In the genomic region with DNA sequence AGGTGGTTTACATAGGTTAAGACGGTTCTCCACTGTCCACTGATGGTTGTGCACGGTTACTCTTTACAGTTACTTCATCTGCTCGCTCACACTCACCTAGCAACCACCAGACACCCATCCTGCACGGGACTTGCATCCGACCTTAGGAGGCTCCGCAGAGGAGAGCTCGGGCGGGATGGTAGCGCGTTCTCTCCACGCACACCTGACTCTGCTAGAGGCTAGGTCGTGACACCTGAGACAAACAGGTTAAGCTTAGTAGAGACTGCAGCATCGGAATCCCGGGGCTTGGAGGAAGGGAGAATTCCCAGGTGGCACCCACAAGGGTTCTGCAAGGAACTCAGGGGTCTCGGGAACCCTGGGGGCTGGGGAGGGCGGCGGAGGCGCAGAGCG, we compare ENCODE assay signal across 8 mouse cellular contexts. TPM values are rescaled to one million over a fixed set of nuclear protein-coding genes. Genes with fewer than 3 reads are reported as not detected.
A peak's percentile ranks its signal among the peaks of the same experiment; 100 is the strongest.
DNase-seq lines count a peak whose midpoint lies in the region; ATAC-seq and TF ChIP-seq lines count a peak whose summit lies in the region.

A gene (plus strand): TSS at position 223 of the 390 bp plus-strand sequence.

- peaks cover 0 to 13% of the 10 kb centered on the region in 2 experiments; a peak in 3 of 4 replicates for H3K4me1 ChIP-seq in CH12.LX (ENCODE audit: control insufficient read depth in 1 of 2, insufficient read depth in 2 of 2)
- H3K4me1 ChIP-seq in embryonic facial prominence, embryonic 13.5 days, result peaks cover 18% of the 10 kb centered on the region
- peaks cover 0 to 9% of the 10 kb centered on the region in 2 experiments; a peak in 2 of 4 replicates for H3K4me1 ChIP-seq in heart, embryonic 14.5 days (ENCODE audit: control insufficient read depth in 2 of 2, insufficient read depth in 2 of 2, low read length in 2 of 2)
- H3K4me1 ChIP-seq in midbrain, embryonic 14.5 days (ENCODE audit: control insufficient read depth, insufficient read depth, low read length), result peaks cover 15% of the 10 kb centered on the region

- no peaks in the 10 kb centered on the region for H3K79me3 ChIP-seq in C2C12 (ENCODE audit: low read depth)

- H3K79me2 ChIP-seq in C2C12 (ENCODE audit: control insufficient read depth, insufficient read depth) (peaks cover 13% of the 10 kb centered on the region), CH12.LX (replicated peaks; ENCODE audit: control insufficient read depth, extremely low read depth, insufficient read depth, poor library complexity, severe bottlenecking) (no peaks in the 10 kb centered on the region; the same call in 1 of the 2 replicates)

- ATAC-seq in embryonic facial prominence, embryonic 13.5 days (ENCODE audit: insufficient number of reproducible peaks, insufficient read depth, low FRiP score, low TSS enrichment, low read depth), result peak; percentile 40; the same call in 1 of the 2 replicates
- ATAC-seq in heart, embryonic 14.5 days (ENCODE audit: insufficient number of reproducible peaks, insufficient read depth, low FRiP score, low read depth), result 0 out of 2 replicates have a peak, but pooled peaks have one; percentile 22
- ATAC-seq in midbrain, embryonic 14.5 days (ENCODE audit: low FRiP score, low TSS enrichment), result peak; percentile 38

- H3K4me2 ChIP-seq in CH12.LX (ENCODE audit: insufficient read depth, low read depth, poor library complexity, severe bottlenecking), result peak within 1 kb of the TSS; percentile 97
- peak within 1 kb of the TSS; percentile 81 for H3K4me2 ChIP-seq in embryonic facial prominence, embryonic 13.5 days
- H3K4me2 ChIP-seq in heart, embryonic 14.5 days (ENCODE audit: low read length), result peak within 1 kb of the TSS; percentile 82
- peak within 1 kb of the TSS; percentile 86 for H3K4me2 ChIP-seq in midbrain, embryonic 14.5 days (ENCODE audit: low read length)

- H3K27me3 ChIP-seq in C2C12 (ENCODE audit: control insufficient read depth, insufficient read depth, insufficient read length) (peaks cover 7% of the 10 kb centered on the region), CH12.LX (replicated peaks) (peaks cover 11% of the 10 kb centered on the region)
- H3K27me3 ChIP-seq in embryonic facial prominence, embryonic 13.5 days, result no peaks in the 10 kb centered on the region
- H3K27me3 ChIP-seq in heart, embryonic 14.5 days (ENCODE audit: control insufficient read depth, insufficient read depth, low read length), result no peaks in the 10 kb centered on the region
- H3K27me3 ChIP-seq in midbrain, embryonic 14.5 days (ENCODE audit: control insufficient read depth, insufficient read depth, low read length), result no peaks in the 10 kb centered on the region

- H3K36me3 ChIP-seq in C2C12 (ENCODE audit: control insufficient read depth, insufficient read depth) (peaks cover 18% of the 10 kb centered on the region), CH12.LX (replicated peaks in 1 of 2; ENCODE audit: control insufficient read depth in 1 of 2, insufficient read depth in 1 of 2, low read length in 1 of 2) (peaks cover 22 to 31% of the 10 kb centered on the region in 2 experiments)
- H3K36me3 ChIP-seq in embryonic facial prominence, embryonic 13.5 days, result peaks cover 23% of the 10 kb centered on the region
- H3K36me3 ChIP-seq in heart, embryonic 14.5 days (ENCODE audit: control insufficient read depth, insufficient read depth, low read length), result peaks cover 28% of the 10 kb centered on the region
- H3K36me3 ChIP-seq in midbrain, embryonic 14.5 days (ENCODE audit: control insufficient read depth, insufficient read depth, low read length), result peaks cover 27% of the 10 kb centered on the region

- no peak within 1 kb of the TSS for H3K27ac ChIP-seq in CH12.LX (ENCODE audit: insufficient read depth, low read depth)
- peak within 1 kb of the TSS; percentile 93 for H3K27ac ChIP-seq in embryonic facial prominence, embryonic 13.5 days
- peak within 1 kb of the TSS; percentile 77 to 91 for H3K27ac ChIP-seq in heart, embryonic 14.5 days (replicated peaks in 1 of 2; ENCODE audit: control insufficient read depth in 1 of 2, insufficient read depth in 1 of 2, low read depth in 2 of 2, low read length in 2 of 2)
- peak within 1 kb of the TSS; percentile 91 for H3K27ac ChIP-seq in midbrain, embryonic 14.5 days (replicated peaks; ENCODE audit: low read depth, low read length)

- TF ChIP-seq EP300 in CH12.LX (IDR thresholded peaks at IDR 0.05; ENCODE audit: low read length), result no peak

- intact Hi-C loops in left cerebral cortex, postnatal 14 days (cut with DNase I), result loop anchor here (5.0 kb wide), 1 partner anchor 35 kb away; no protein-coding TSS in a partner anchor

- H3ac ChIP-seq in C2C12 (ENCODE audit: control insufficient read depth, insufficient read length, low read depth), result peak within 1 kb of the TSS; percentile 81

- in situ Hi-C loops in CH12.LX (cut with MboI; ENCODE audit: low pct_ligation_motif_present, low pct_unique_long_range_greater_than_20kb, low sequenced_read_pairs), result no loop called here

- dilution Hi-C loops in CH12.LX (cut with MboI; ENCODE audit: extremely low pct_ligation_motif_present, extremely low pct_unique_long_range_greater_than_20kb, low sequenced_read_pairs), result no loop called here

- DNase-seq in CH12.LX (ENCODE audit: extremely low read depth), result no peak
- no peak for DNase-seq in left cerebral cortex, postnatal 14 days (ENCODE audit: low spot score in 2 of 2)
- no peak for DNase-seq in midbrain, embryonic 14.5 days
- DNase-seq in kidney, postnatal 4 days, result no peak
- DNase-seq in ovary, postnatal 10 days (ENCODE audit: low spot score), result no peak

- TF ChIP-seq POLR2A in CH12.LX (IDR thresholded peaks at IDR 0.05; ENCODE audit: low read depth, low read length), result no peak

- TF ChIP-seq CTCF in C2C12 (IDR thresholded peaks at IDR 0.05; ENCODE audit: control insufficient read depth, insufficient read depth, insufficient read length) (no peak), CH12.LX (conservative IDR thresholded peaks at IDR 0.05 in 1 of 2, IDR thresholded peaks at IDR 0.05 in 1 of 2; ENCODE audit: low read depth in 2 of 2, low read length in 2 of 2) (no peak)

- WGBS in embryonic facial prominence, embryonic 13.5 days, result 4% methylated on average over 19 of the region's 19 CpGs
- 5% methylated on average over 15 of the region's 19 CpGs for whole genome bisulfite sequencing in heart, embryonic 14.5 days
- WGBS in midbrain, embryonic 14.5 days, result 5% methylated on average over 19 of the region's 19 CpGs

- peak within 1 kb of the TSS; percentile 97 for H3K9ac ChIP-seq in CH12.LX (ENCODE audit: insufficient read depth, low read depth)
- H3K9ac ChIP-seq in embryonic facial prominence, embryonic 13.5 days, result peak within 1 kb of the TSS; percentile 100
- H3K9ac ChIP-seq in heart, embryonic 14.5 days (ENCODE audit: low read length), result peak within 1 kb of the TSS; percentile 100
- peak within 1 kb of the TSS; percentile 98 for H3K9ac ChIP-seq in midbrain, embryonic 14.5 days (replicated peaks; ENCODE audit: low read length)

- no peaks in the 10 kb centered on the region for H3K9me3 ChIP-seq in CH12.LX (replicated peaks; ENCODE audit: low read length)
- no peaks in the 10 kb centered on the region for H3K9me3 ChIP-seq in embryonic facial prominence, embryonic 13.5 days
- no peaks in the 10 kb centered on the region for H3K9me3 ChIP-seq in heart, embryonic 14.5 days (ENCODE audit: control insufficient read depth, low read length)
- no peaks in the 10 kb centered on the region for H3K9me3 ChIP-seq in midbrain, embryonic 14.5 days (ENCODE audit: control insufficient read depth, low read length)

- no peak for TF ChIP-seq RAD21 in CH12.LX (IDR thresholded peaks at IDR 0.05; ENCODE audit: low read depth, low read length)

- peak within 1 kb of the TSS; percentile 65 for H3K4me3 ChIP-seq in C2C12 (ENCODE audit: insufficient read depth, poor library complexity, severe bottlenecking)
- H3K4me3 ChIP-seq in CH12.LX (replicated peaks in 1 of 3; ENCODE audit: low read depth in 2 of 3, low read length in 2 of 3, poor library complexity in 1 of 3), result peak within 1 kb of the TSS; percentile 74 to 90 (median 83)
- peak within 1 kb of the TSS; percentile 100 for H3K4me3 ChIP-seq in embryonic facial prominence, embryonic 13.5 days
- H3K4me3 ChIP-seq in heart, embryonic 14.5 days (ENCODE audit: control insufficient read depth in 1 of 2, insufficient read depth in 1 of 2, low read depth in 1 of 2, low read length in 2 of 2), result peak within 1 kb of the TSS; percentile 97 to 100
- peak within 1 kb of the TSS; percentile 95 for H3K4me3 ChIP-seq in midbrain, embryonic 14.5 days (replicated peaks; ENCODE audit: low read depth, low read length)

TF ChIP-seq in C2C12, 6 proteins besides CTCF, POLR2A, EP300 and RAD21:
- no peak for TF ChIP-seq USF1 (IDR thresholded peaks at IDR 0.05; ENCODE audit: low read depth)

TF ChIP-seq in CH12.LX, 34 proteins besides CTCF, POLR2A, EP300 and RAD21 (continues in another document):
- TF ChIP-seq NRF1 (IDR thresholded peaks at IDR 0.05; ENCODE audit: low read depth, low read length) (no peak), MEF2A (IDR thresholded peaks at IDR 0.05; ENCODE audit: borderline replicate concordance, low read depth, low read length) (no peak), ZMIZ1 (IDR thresholded peaks at IDR 0.05; ENCODE audit: low read depth, low read length) (no peak), IRF4 (IDR thresholded peaks at IDR 0.05; ENCODE audit: low read depth, low read length) (no peak; the same call in 1 of the 2 replicates), USF2 (conservative IDR thresholded peaks at IDR 0.05; ENCODE audit: low read depth, low read length) (no peak), HCFC1 (IDR thresholded peaks at IDR 0.05; ENCODE audit: low read depth, low read length) (no peak), CHD2 (IDR thresholded peaks at IDR 0.05; ENCODE audit: low read length) (no peak), E2F4 (IDR thresholded peaks at IDR 0.05; ENCODE audit: insufficient replicate concordance, low read depth, low read length) (no peak), NELFE (IDR thresholded peaks at IDR 0.05; ENCODE audit: low read depth, low read length) (no peak), USF1 (IDR thresholded peaks at IDR 0.05; ENCODE audit: low read depth, low read length) (no peak), ELF1 (IDR thresholded peaks at IDR 0.05; ENCODE audit: low read depth, low read length) (no peak), SMC3 (IDR thresholded peaks at IDR 0.05; ENCODE audit: low read depth, low read length) (no peak), KAT2A (IDR thresholded peaks at IDR 0.05; ENCODE audit: insufficient replicate concordance, low read length) (no peak), CHD1 (IDR thresholded peaks at IDR 0.05; ENCODE audit: low read depth, low read length) (no peak), SIN3A (IDR thresholded peaks at IDR 0.05; ENCODE audit: low read length) (no peak)

RNA-seq across cellular contexts. Expression of the gene that starts here (rescaled TPM):
- polyA plus RNA-seq in C2C12 (2012; fragmentation: generic; extraction: Trizol) (52.6 TPM), CH12.LX (2012; ENCODE audit: insufficient read length, low read depth) (75.9 and 76.1 TPM in 2 replicates)
- total RNA-seq in CH12.LX (2012; rRNA removed) (30.1 and 34.7 TPM in 2 replicates), CH12.LX (2014; rRNA removed) (54.1 and 56.8 TPM in 2 replicates)
- 195 and 207 TPM in 2 replicates for polyA plus RNA-seq in embryonic facial prominence, embryonic 13.5 days (2015; fragmentation: Nextera tagmentation; extraction: Ambion mirVana)
- 139 and 143 TPM in 2 replicates for polyA plus RNA-seq in heart, embryonic 14.5 days (2014; fragmentation: Nextera tagmentation; extraction: Ambion mirVana)
- 100 to 1,000 TPM; 173 to 174 TPM for total RNA-seq in left cerebral cortex, postnatal 14 days (2021)
- polyA plus RNA-seq in midbrain, embryonic 14.5 days (2014; fragmentation: Nextera tagmentation; extraction: Ambion mirVana), result 310 and 316 TPM in 2 replicates
